16 mouse cellular contexts compared by ENCODE assay signal in the genomic region with DNA sequence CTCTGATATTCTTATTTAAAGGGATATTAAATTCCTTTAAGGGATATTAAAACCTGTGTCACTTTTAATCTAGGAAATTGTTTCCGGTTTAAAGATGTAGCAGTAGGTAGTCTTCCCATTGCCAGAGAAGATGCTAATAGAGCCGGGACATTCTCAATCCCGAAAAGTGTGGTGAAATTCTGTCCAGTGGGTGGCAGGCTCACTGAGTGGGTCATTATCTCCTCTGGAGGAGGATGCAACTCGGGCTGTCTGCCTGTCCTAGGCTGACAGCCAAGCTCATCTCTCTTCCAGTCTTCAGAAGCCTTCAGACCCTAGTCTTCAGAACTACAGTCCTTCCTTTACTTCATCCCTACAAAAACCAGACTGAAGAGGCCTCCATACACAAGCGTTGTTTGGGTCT.
DNase-seq lines count a peak whose midpoint lies in the region; ATAC-seq and TF ChIP-seq lines count a peak whose summit lies in the region.
"Had no signal": no experiment of that assay in that cellular context is flagged by ENCODE, and none has a peak within 500 bp of the region (broad histone marks: within the 10 kb centered on the region; RNA-seq: fewer than 3 reads in every experiment).

No protein-coding gene starts in this region.

- no peak overlapping the region for H3K9ac ChIP-seq in heart, postnatal 0 days (replicated peaks; ENCODE audit: low read depth, low read length)
- H3K9ac ChIP-seq: embryonic facial prominence, embryonic 15.5 days; forebrain, embryonic 13.5 days; limb, embryonic 15.5 days; neural tube, embryonic 15.5 days had no signal

- H3K27ac ChIP-seq in heart, postnatal 0 days (ENCODE audit: low read depth): no peak overlapping the region
- H3K27ac ChIP-seq: embryonic facial prominence, embryonic 15.5 days; forebrain, embryonic 13.5 days; limb, embryonic 15.5 days; neural tube, embryonic 15.5 days had no signal

- H3K9me3 ChIP-seq in heart, postnatal 0 days (replicated peaks; ENCODE audit: control insufficient read depth, low read length): no peaks in the 10 kb centered on the region
- H3K9me3 ChIP-seq: embryonic facial prominence, embryonic 15.5 days; forebrain, embryonic 13.5 days; limb, embryonic 15.5 days; neural tube, embryonic 15.5 days had no signal

- intact Hi-C loops in heart, postnatal 25 days (cut with DNase I): loop anchor here (10.0 kb wide), 2 partner anchors 92 to 152 kb away; no protein-coding TSS in a partner anchor
- intact Hi-C loops in left cerebral cortex, postnatal 4 days (cut with DNase I): no loop called here
- intact Hi-C loops in left cerebral cortex, postnatal 36 days (cut with DNase I): no loop called here

- TF ChIP-seq CTCF in heart, postnatal 0 days (IDR thresholded peaks at IDR 0.05; ENCODE audit: low read depth): peak; percentile 35; the same call in 1 of the 2 replicates

- H3K4me3 ChIP-seq in heart, postnatal 0 days (ENCODE audit: low read depth, low read length): no peak overlapping the region
- H3K4me3 ChIP-seq: embryonic facial prominence, embryonic 15.5 days; forebrain, embryonic 13.5 days; limb, embryonic 15.5 days; neural tube, embryonic 15.5 days had no signal

- 60% methylated on average over 5 of the region's 5 CpGs for WGBS in heart, postnatal 0 days

- H3K4me1 ChIP-seq in heart, postnatal 0 days (ENCODE audit: control insufficient read depth, insufficient read depth): no peaks in the 10 kb centered on the region
- H3K4me1 ChIP-seq: forebrain, embryonic 13.5 days; limb, embryonic 15.5 days had no signal

- no peaks in the 10 kb centered on the region for H3K27me3 ChIP-seq in heart, postnatal 0 days (ENCODE audit: control insufficient read depth, insufficient read depth, low read length)
- H3K27me3 ChIP-seq: embryonic facial prominence, embryonic 15.5 days; forebrain, embryonic 13.5 days; limb, embryonic 15.5 days; neural tube, embryonic 15.5 days had no signal

- DNase-seq in heart, postnatal 0 days (ENCODE audit: low spot score): no peak
- no peak for DNase-seq in heart, postnatal 25 days (ENCODE audit: low spot score)
- peak; percentile 43 for DNase-seq in left cerebral cortex, postnatal 4 days
- no peak for DNase-seq in left cerebral cortex, postnatal 36 days (ENCODE audit: low spot score in 2 of 2)
- peak; percentile 28 for DNase-seq in ovary, postnatal 36 days (ENCODE audit: low spot score)
- DNase-seq in ovary, adult 18-20 months (ENCODE audit: low spot score): no peak
- DNase-seq: adrenal gland, postnatal 25 days; layer of hippocampus, postnatal 36 days; right cerebral cortex, postnatal 14 days; thymus, adult 2 months had no signal

- ATAC-seq in heart, postnatal 0 days (ENCODE audit: insufficient read depth, low read depth): no peak
- ATAC-seq in monocyte, adult 5-6 weeks (replicated peaks; ENCODE audit: insufficient number of reproducible peaks, low FRiP score, low TSS enrichment, poor library complexity, severe bottlenecking): no peak
- ATAC-seq: forebrain, embryonic 13.5 days; hindbrain, embryonic 16.5 days had no signal

- no peaks in the 10 kb centered on the region for H3K36me3 ChIP-seq in heart, postnatal 0 days (replicated peaks; ENCODE audit: control insufficient read depth, insufficient read depth, low read length)
- H3K36me3 ChIP-seq: embryonic facial prominence, embryonic 15.5 days; limb, embryonic 15.5 days; neural tube, embryonic 15.5 days had no signal

- TF ChIP-seq EP300 in heart, postnatal 0 days (IDR thresholded peaks at IDR 0.05; ENCODE audit: low read depth): no peak

- no peak overlapping the region for H3K4me2 ChIP-seq in heart, postnatal 0 days (ENCODE audit: low read depth, low read length)
- H3K4me2 ChIP-seq: embryonic facial prominence, embryonic 15.5 days; forebrain, embryonic 13.5 days; limb, embryonic 15.5 days; neural tube, embryonic 15.5 days had no signal

Comparison
In these comparisons a context has a peak if more than half of its experiments do, and no peak if none do; other contexts are left out.
1. DNase-seq: peak in left cerebral cortex, postnatal 4 days (single experiment) and ovary, postnatal 36 days (single experiment); none in heart, postnatal 0 days (single experiment), heart, postnatal 25 days (single experiment), left cerebral cortex, postnatal 36 days (0 of 2) and ovary, adult 18-20 months (single experiment).